Mouse (Mus musculus): ENCODE data around the gene Msh6.
"Not testable (repeated sequence)": the region's sequence is repeated elsewhere in the genome, so short reads cannot be mapped to it uniquely, and the experiment has no call there.

Msh6 gene

DNA sequence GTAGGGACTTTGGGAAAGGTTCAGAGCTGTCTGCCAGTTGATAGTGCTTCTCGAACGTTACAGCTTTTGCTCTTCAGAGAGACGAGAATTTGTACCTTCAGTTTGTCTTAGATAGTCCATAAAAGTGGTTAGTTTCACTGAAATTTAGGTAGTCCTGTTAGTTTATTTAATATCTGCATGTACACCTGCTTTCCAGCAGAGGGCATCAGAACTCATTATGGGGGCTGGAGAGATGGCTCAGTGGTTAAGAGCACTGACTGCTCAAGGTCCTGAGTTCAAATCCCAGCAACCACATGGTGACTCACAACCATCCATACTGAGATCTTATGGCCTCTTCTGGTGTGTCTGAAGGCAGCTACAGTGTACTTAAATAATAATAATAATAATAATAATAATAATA, 7.2 kb downstream of the Msh6 start:
- no peak for DNase-seq

DNA sequence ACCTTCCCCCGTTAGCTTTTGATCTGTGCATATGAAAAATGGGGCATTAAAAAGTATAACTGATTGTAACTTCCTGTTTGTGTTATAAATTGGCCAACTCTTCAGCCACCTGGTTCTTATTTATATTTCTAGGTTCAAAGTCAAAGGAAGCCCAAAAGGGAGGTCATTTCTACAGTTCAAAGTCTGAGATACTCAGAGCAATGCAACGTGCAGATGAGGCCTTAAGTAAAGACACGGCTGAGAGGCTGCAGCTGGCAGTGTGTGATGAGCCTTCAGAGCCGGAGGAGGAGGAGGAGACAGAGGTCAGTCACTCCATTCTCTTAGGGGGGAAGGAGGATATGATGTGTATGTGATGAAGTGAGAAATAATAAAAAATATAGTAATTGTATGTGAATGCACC, 8.5 kb downstream of the Msh6 start:
- no peak for DNase-seq

GRCm38 (mm10) chr17:87984440-87985214, 9.8 kb downstream of the Msh6 start:
- DNase-seq = no peak

DNA sequence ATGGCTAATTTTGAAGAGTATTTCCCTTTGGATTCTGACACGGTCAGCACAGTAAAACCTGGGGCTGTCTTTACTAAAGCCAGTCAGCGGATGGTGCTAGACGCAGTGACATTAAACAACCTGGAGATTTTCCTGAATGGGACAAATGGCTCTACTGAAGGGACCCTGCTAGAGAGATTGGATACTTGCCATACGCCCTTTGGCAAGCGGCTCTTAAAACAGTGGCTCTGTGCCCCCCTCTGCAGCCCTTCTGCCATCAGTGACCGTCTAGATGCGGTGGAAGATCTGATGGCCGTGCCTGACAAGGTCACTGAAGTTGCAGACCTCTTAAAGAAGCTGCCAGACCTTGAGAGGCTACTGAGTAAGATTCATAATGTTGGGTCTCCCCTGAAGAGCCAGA, 11.1 kb downstream of the Msh6 start:
- DNase-seq = no peak

- DNase-seq = no peak
Measured at GRCm38 (mm10) chr17:87987507-87987906, 12.6 kb downstream of the Msh6 start.

- no peak for DNase-seq
Measured at GRCm38 (mm10) chr17:87992154-87992553, 17.3 kb downstream of the Msh6 start.

DNA sequence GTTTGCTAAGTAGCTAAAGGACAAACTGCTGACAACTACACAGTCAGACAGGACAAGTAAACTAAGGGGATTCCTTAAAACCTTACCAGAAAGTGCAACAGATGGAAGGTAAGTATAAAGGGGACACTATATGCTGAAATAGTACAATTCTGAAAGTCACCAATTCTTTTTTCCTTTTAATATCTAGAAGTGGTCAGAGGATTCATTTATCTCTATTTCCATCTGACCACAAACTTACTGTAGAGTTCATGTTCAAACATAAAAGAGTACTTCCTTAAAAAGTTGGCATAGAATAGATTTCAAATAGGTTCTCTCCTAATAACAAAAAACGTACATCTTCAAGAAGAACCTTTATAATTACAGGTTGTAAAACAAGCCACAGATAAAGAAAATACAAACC, 18.5 kb downstream of the Msh6 start:
- no peak for DNase-seq

DNA sequence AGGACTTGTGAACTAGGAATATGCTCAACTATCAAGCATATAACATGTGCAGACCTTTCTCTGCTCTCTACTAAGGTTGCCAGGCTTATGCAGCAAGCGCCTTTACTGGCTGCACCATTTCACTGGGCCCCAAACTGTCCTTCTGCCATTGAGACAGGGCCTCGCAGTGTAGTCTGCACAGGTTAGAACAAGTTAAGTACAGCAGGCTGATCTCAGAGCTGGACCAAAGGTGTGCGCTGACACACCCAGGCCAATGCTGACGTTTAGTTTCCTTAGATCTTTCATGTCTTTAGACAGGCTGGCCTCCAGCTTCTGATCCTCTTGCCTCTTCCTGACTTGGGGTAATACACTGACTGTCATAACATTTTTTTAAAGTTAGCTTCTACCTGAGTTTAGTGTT, 22.9 kb downstream of the Msh6 start:
- DNase-seq = no peak

DNA sequence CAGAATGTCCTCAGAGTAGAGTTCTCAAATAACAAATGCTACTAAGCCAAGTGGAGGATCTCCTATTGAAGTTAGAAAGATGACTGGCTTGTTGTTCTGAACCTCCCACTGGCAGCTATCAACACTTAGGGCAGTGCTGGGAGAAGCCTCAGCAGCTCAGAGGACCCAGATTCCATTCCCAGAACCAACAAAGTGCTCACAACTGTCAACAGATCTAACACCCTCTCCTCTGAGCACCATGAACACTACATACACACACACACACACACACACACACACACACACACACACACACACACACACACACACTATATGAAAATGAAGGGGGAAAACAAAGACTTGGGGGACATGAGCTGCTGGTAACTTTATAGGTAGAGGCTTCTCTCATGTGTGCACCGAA, 30.0 kb downstream of the Msh6 start:
- DNase-seq = no peak

DNA sequence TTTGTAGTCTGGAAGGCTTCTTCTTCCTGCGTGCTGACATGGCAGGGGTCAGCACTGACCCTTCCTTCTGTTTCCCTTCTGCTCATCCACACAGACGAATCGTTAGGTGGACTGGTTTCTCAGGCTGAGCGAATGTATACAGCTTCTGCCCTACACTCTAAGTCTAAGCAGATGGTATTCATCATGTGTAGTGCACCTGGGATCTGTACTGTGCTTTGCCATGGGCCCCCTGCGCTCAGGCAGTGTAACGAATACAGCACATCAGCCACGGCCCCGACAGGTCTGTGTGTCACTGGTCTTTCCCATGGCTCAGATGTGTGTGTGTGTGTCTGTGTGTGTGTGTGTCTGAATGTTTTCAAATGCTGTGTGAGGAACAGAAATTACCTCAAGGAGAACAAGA, 32.1 kb downstream of the Msh6 start:
- DNase-seq = no peak

DNA sequence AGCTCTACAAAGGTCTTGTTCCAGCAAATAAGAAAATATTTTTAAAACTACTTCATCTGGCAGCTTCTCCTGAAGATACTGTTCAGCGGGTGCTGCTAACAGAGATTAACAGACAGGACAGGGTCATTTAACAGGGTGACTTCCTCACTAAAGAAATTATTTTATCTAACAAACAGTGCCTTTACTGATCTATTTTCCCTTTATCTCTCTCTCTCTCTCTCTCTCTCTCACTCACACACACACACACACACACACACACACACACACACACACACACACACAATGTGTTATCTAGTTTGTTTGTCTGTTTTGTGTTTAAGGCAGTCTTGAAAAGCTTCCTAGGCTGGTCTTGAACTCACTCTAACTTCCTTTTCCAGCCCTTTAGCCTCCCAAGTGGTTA, 39.6 kb downstream of the Msh6 start:
- no peak for DNase-seq

- DNase-seq = not testable (repeated sequence)
Measured at GRCm38 (mm10) chr17:88016027-88016426, 41.2 kb downstream of the Msh6 start.

- no peak for DNase-seq
Measured at GRCm38 (mm10) chr17:88023924-88024323, 49.1 kb downstream of the Msh6 start.

DNA sequence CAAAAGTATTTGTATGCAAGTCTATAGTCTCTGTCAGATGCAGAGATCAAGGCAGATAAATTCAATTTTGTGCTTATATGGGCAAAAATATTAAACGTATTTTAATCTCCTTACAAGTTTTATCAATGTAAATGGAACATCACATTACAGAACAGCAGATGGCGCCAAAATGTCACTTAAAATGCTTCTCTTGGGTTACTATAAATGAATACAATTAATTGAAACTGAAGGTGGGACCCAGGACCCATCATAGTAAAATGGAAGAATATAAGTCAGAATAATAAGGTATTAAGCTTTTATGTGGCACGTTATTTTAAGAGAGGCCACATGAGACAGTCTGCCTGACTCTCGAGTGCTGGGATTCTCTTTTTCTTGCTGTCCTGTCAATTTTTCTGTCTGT, 50.4 kb downstream of the Msh6 start:
- DNase-seq = peak; percentile 25

GRCm38 (mm10) chr17:88029194-88029970, 54.5 kb downstream of the Msh6 start:
- DNase-seq = peak; percentile 50

DNA sequence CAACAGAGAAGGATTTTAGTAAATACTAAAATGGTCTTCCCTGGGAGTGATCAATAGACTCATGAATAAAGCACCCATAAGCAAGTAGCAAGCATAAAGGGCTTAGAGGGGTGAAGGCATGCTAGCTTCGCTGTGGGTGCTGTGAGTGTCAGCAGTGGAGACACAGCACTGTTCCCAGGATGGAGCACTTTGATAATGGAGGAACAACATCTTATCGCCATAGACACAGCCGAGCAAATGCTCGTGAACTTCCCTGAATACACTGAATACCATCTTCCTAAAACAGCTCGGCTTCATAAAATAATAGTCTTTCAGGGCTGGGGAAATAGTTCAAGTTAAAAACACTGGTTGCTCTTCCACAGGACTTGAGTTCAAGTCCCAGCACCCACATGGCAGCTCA, 56.9 kb downstream of the Msh6 start:
- no peak for DNase-seq

GRCm38 (mm10) chr17:88034418-88034817, 59.6 kb downstream of the Msh6 start:
- DNase-seq = no peak
